Mouse (Mus musculus) intestine, postnatal 0 days (tissue): ENCODE data around the gene Abca13. TPM values are rescaled to one million over a fixed set of nuclear protein-coding genes. Genes with fewer than 3 reads are reported as not detected.
"Not testable (repeated sequence)": the region's sequence is repeated elsewhere in the genome, so short reads cannot be mapped to it uniquely, and the experiment has no call there.

Source experiments
- ATAC-seq: fragments of 200-750 bp; cut with Nextera tagmentation; 2 replicates; pipeline ENCODE4 v1.8.0; 2017; ENCODE audit warnings: mild to moderate bottlenecking, moderate TSS enrichment, moderate library complexity
- H3K27ac ChIP-seq: fragments of 300-500 bp; sonication (generic); 2 replicates; pipeline ENCODE4 v1.5.1; 2014; ENCODE audit warnings: mild to moderate bottlenecking, low read depth, low read length, moderate library complexity
- H3K27me3 ChIP-seq: fragments of 300-500 bp; sonication (generic); replicated peaks from 2 replicates; pipeline ENCODE4 v1.6.1; 2014; ENCODE audit warnings: low read length, mixed read lengths; ENCODE audit not compliant: control insufficient read depth, insufficient read depth
- H3K36me3 ChIP-seq: fragments of 300-500 bp; sonication (generic); 2 replicates; pipeline ENCODE4 v1.6.1; 2014; ENCODE audit warnings: mild to moderate bottlenecking, moderate library complexity; ENCODE audit not compliant: control insufficient read depth, insufficient read depth
- H3K4me1 ChIP-seq: fragments of 300-500 bp; sonication (generic); replicated peaks from 2 replicates; pipeline ENCODE4 v1.6.1; 2014; ENCODE audit warnings: antibody characterized with exemption, low read length, mixed read lengths; ENCODE audit not compliant: control insufficient read depth, insufficient read depth
- H3K4me2 ChIP-seq: fragments of 300-500 bp; sonication (generic); replicated peaks from 2 replicates; pipeline ENCODE4 v1.6.1; 2014; ENCODE audit warnings: low read depth, mild to moderate bottlenecking, moderate library complexity
- H3K4me3 ChIP-seq: fragments of 300-500 bp; sonication (generic); 2 replicates; pipeline ENCODE4 v1.5.1; 2014; ENCODE audit warnings: low read depth, low read length
- H3K9ac ChIP-seq: fragments of 300-500 bp; sonication (generic); 2 replicates; pipeline ENCODE4 v1.6.1; 2014; ENCODE audit warnings: mild to moderate bottlenecking, low read depth, low read length
- H3K9me3 ChIP-seq: fragments of 300-500 bp; sonication (generic); 2 replicates; pipeline ENCODE4 v1.6.1; 2016; ENCODE audit warnings: mixed run types; ENCODE audit not compliant: control insufficient read depth
- CTCF ChIP-seq: sonication (generic); IDR thresholded peaks from 2 replicates; pipeline ENCODE4 v1.5.1; 2016; ENCODE audit warnings: low read depth, mild to moderate bottlenecking, control low read depth, antibody characterized with exemption, moderate library complexity
- WGBS: fragments of 180-500 bp; shearing (Covaris S2); extraction: QIAGEN DNeasy Blood & Tissue Kit; methylation state at CpG from one replicate; pipeline ENCODE4 v1.1.7; 2014; 5-methylcytosine and 5-hydroxymethylcytosine counted together
- polyA plus RNA-seq: library from polyadenylated mRNA; unstranded; fragments of >200 nt; fragmentation: Nextera tagmentation; extraction: Ambion mirVana; gene quantifications from 2 replicates; pipeline ENCODE4 v1.2.1, GENCODE M21; 2015

Gene Abca13
- polyA plus RNA-seq, 1 experiment from 2014 or later = 0.86 TPM

- H3K4me2 ChIP-seq = no peak overlapping the region
- no peak overlapping the region for H3K4me3 ChIP-seq
- TF ChIP-seq CTCF = no peak
- H3K27me3 ChIP-seq = no peaks in the 10 kb centered on the region
- H3K27ac ChIP-seq = no peak overlapping the region
- no peaks in the 10 kb centered on the region for H3K36me3 ChIP-seq
- ATAC-seq = no peak
- no peak overlapping the region for H3K9ac ChIP-seq
- no peaks in the 10 kb centered on the region for H3K4me1 ChIP-seq
- WGBS = 84% methylated on average over 2 of the region's 2 CpGs
- no peaks in the 10 kb centered on the region for H3K9me3 ChIP-seq
Measured at GRCm38 (mm10) chr11:9167331-9167730, 24.4 kb upstream of the Abca13 start.

- no peaks in the 10 kb centered on the region for H3K27me3 ChIP-seq
- H3K36me3 ChIP-seq = no peaks in the 10 kb centered on the region
- 78% methylated on average over 1 of the region's 1 CpGs for whole genome bisulfite sequencing
- TF ChIP-seq CTCF = no peak
- H3K9me3 ChIP-seq = no peaks in the 10 kb centered on the region
- no peak overlapping the region for H3K4me3 ChIP-seq
- H3K4me1 ChIP-seq = no peaks in the 10 kb centered on the region
- H3K9ac ChIP-seq = no peak overlapping the region
- H3K27ac ChIP-seq = no peak overlapping the region
- no peak overlapping the region for H3K4me2 ChIP-seq
- no peak for ATAC-seq
Measured at GRCm38 (mm10) chr11:9181477-9181876, 10.3 kb upstream of the Abca13 start.

- not testable (repeated sequence) for H3K36me3 ChIP-seq, H3K9me3 ChIP-seq, H3K9ac ChIP-seq
Measured at GRCm38 (mm10) chr11:9189471-9189870, 2.3 kb upstream of the Abca13 start.

GRCm38 (mm10) chr11:9190772-9191554 lies 779 bp upstream of the Abca13 start:
- Histone ChIP-seq H3K4me1 (no peaks in the 10 kb centered on the region), H3K9me3 (no peaks in the 10 kb centered on the region), H3K4me2 (no peak overlapping the region), H3K9ac (no peak overlapping the region), H3K27ac (no peak overlapping the region), H3K27me3 (no peaks in the 10 kb centered on the region), H3K4me3 (no peak overlapping the region), H3K36me3 (no peaks in the 10 kb centered on the region)
- no peak for TF ChIP-seq CTCF
- ATAC-seq = no peak
- 49% methylated on average over 11 of the region's 11 CpGs for whole genome bisulfite sequencing

More at GRCm38 (mm10) chr11:9189471-9189870, 2.3 kb upstream of the Abca13 start:
- H3K4me3 ChIP-seq, H3K4me1 ChIP-seq, ATAC-seq, H3K27me3 ChIP-seq, H3K4me2 ChIP-seq, H3K27ac ChIP-seq: not testable (repeated sequence)

DNA sequence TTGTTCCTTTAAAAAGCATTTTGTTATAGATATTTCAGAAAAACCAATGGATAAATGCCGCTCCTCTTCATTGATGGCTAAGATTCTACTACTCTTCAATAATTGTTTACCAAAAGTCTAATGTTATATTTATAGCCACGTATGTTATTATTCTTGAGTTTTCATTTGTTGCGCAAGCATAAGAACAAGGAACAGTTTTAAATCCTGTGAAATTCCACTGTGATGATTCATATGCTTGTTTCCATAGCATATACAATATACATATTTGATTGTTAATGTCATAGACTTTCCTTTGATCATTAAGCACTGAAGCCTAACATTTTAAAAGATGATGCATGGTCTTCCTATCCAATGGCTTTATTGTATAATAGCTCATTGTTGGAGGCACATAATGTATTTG lies 3.1 kb downstream of the Abca13 start:
- H3K36me3 ChIP-seq = no peaks in the 10 kb centered on the region
- 86% methylated on average over 3 of the region's 3 CpGs for WGBS
- no peak overlapping the region for H3K9ac ChIP-seq
- no peaks in the 10 kb centered on the region for H3K4me1 ChIP-seq
- no peaks in the 10 kb centered on the region for H3K27me3 ChIP-seq
- no peak overlapping the region for H3K27ac ChIP-seq
- H3K4me2 ChIP-seq = no peak overlapping the region
- no peak for TF ChIP-seq CTCF
- H3K9me3 ChIP-seq = no peaks in the 10 kb centered on the region
- no peak for ATAC-seq
- no peak overlapping the region for H3K4me3 ChIP-seq

GRCm38 (mm10) chr11:9199868-9200267 lies 8.1 kb downstream of the Abca13 start:
- H3K27ac ChIP-seq = no peak overlapping the region
- no peak overlapping the region for H3K4me2 ChIP-seq
- no peaks in the 10 kb centered on the region for H3K4me1 ChIP-seq
- H3K27me3 ChIP-seq = no peaks in the 10 kb centered on the region
- no peak for ATAC-seq
- TF ChIP-seq CTCF = no peak
- no peaks in the 10 kb centered on the region for H3K36me3 ChIP-seq
- no peak overlapping the region for H3K9ac ChIP-seq
- H3K4me3 ChIP-seq = no peak overlapping the region
- H3K9me3 ChIP-seq = no peaks in the 10 kb centered on the region
- WGBS = 56% methylated on average over 2 of the region's 2 CpGs
